ENCODE assay signal across 8 mouse cellular contexts in genomic region chr16:13448706-13449090, GRCm38 (mm10).
A peak's percentile ranks its signal among the peaks of the same experiment; 100 is the strongest.
DNase-seq lines count a peak whose midpoint lies in the region; ATAC-seq and TF ChIP-seq lines count a peak whose summit lies in the region.

No protein-coding gene starts in this region.

- peak overlapping the region; percentile 83 for H3K4me3 ChIP-seq in heart, embryonic 11.5 days (ENCODE audit: low read depth, low read length)
- H3K4me3 ChIP-seq in ES-Bruce4 (ENCODE audit: low read depth, low read length) = peak overlapping the region; percentile 65
- H3K4me3 ChIP-seq in forebrain, embryonic 15.5 days = peak overlapping the region; percentile 66
- peak overlapping the region; percentile 61 to 62 for H3K4me3 ChIP-seq in liver, embryonic 14.5 days (ENCODE audit: insufficient read depth in 1 of 2, low read depth in 2 of 2, low read length in 2 of 2)

- H3K9me3 ChIP-seq in heart, embryonic 11.5 days (replicated peaks; ENCODE audit: control insufficient read depth, low read length) = no peaks in the 10 kb centered on the region
- no peaks in the 10 kb centered on the region for H3K9me3 ChIP-seq in ES-Bruce4 (replicated peaks; ENCODE audit: control insufficient read depth, insufficient read depth, low read length, poor library complexity, severe bottlenecking)
- no peaks in the 10 kb centered on the region for H3K9me3 ChIP-seq in forebrain, embryonic 15.5 days
- H3K9me3 ChIP-seq in liver, embryonic 14.5 days (ENCODE audit: control insufficient read depth, low read length) = no peaks in the 10 kb centered on the region

- no peak for DNase-seq in heart, postnatal 4 days
- DNase-seq in liver, embryonic 14.5 days (ENCODE audit: low read depth in 3 of 3, low spot score in 3 of 3) = no peak
- no peak for DNase-seq in c-Kit-positive CD71-positive TER-119-positive erythroid progenitor cells, embryonic 14.5 days (ENCODE audit: low spot score)
- no peak for DNase-seq in gastrocnemius, postnatal 36 days

- whole genome bisulfite sequencing in heart, embryonic 11.5 days (ENCODE audit: insufficient replicate concordance) = 11% methylated on average over 8 of the region's 8 CpGs
- 10% methylated on average over 8 of the region's 8 CpGs for WGBS in forebrain, embryonic 15.5 days
- WGBS in liver, embryonic 14.5 days (ENCODE audit: insufficient replicate concordance) = 7% methylated on average over 8 of the region's 8 CpGs

- no peaks in the 10 kb centered on the region for H3K36me3 ChIP-seq in heart, embryonic 11.5 days (ENCODE audit: control insufficient read depth, insufficient read depth, low read length)
- no peaks in the 10 kb centered on the region for H3K36me3 ChIP-seq in ES-Bruce4 (ENCODE audit: control insufficient read depth, insufficient read depth, low read length, poor library complexity, severe bottlenecking)
- H3K36me3 ChIP-seq in forebrain, embryonic 15.5 days = no peaks in the 10 kb centered on the region
- no peaks in the 10 kb centered on the region for H3K36me3 ChIP-seq in liver, embryonic 14.5 days (replicated peaks; ENCODE audit: control insufficient read depth, insufficient read depth, low read depth)

- H3K27me3 ChIP-seq in heart, embryonic 11.5 days (ENCODE audit: control insufficient read depth, insufficient read depth, low read length) = peaks cover 16% of the 10 kb centered on the region
- peaks cover 7% of the 10 kb centered on the region; the same call in 1 of the 2 replicates for H3K27me3 ChIP-seq in ES-Bruce4 (ENCODE audit: control insufficient read depth, insufficient read depth, low read length, poor library complexity, severe bottlenecking)
- H3K27me3 ChIP-seq in forebrain, embryonic 15.5 days = peaks cover 43% of the 10 kb centered on the region
- peaks cover 16% of the 10 kb centered on the region; the same call in 1 of the 2 replicates for H3K27me3 ChIP-seq in liver, embryonic 14.5 days (ENCODE audit: control insufficient read depth, insufficient read depth, low read length)

- no peak for ATAC-seq in heart, embryonic 11.5 days (replicated peaks; ENCODE audit: insufficient number of reproducible peaks, low FRiP score, low TSS enrichment)
- no peak for ATAC-seq in forebrain, embryonic 15.5 days (replicated peaks)
- no peak; the same call in 1 of the 2 replicates for ATAC-seq in liver, embryonic 14.5 days (ENCODE audit: insufficient read depth)
- no peak for ATAC-seq in monocyte, adult 5-6 weeks (replicated peaks; ENCODE audit: insufficient number of reproducible peaks, low FRiP score, low TSS enrichment, poor library complexity, severe bottlenecking)

- peak overlapping the region; percentile 98 for H3K4me2 ChIP-seq in heart, embryonic 11.5 days
- peak overlapping the region; percentile 98 for H3K4me2 ChIP-seq in forebrain, embryonic 15.5 days (replicated peaks)
- peak overlapping the region; percentile 98 for H3K4me2 ChIP-seq in liver, embryonic 14.5 days (ENCODE audit: low read depth)

- H3K27ac ChIP-seq in heart, embryonic 11.5 days (ENCODE audit: low read depth, low read length) = no peak overlapping the region; the same call in 1 of the 2 replicates
- H3K27ac ChIP-seq in ES-Bruce4 (ENCODE audit: insufficient read depth, low read length) = no peak overlapping the region
- H3K27ac ChIP-seq in forebrain, embryonic 15.5 days (replicated peaks) = no peak overlapping the region
- H3K27ac ChIP-seq in liver, embryonic 14.5 days = no peak overlapping the region

- TF ChIP-seq POLR2A in ES-Bruce4 (IDR thresholded peaks at IDR 0.05; ENCODE audit: insufficient read depth, low read length) = no peak

- H3K9ac ChIP-seq in heart, embryonic 11.5 days (ENCODE audit: low read depth, low read length) = peak overlapping the region; percentile 80
- peak overlapping the region; percentile 59 for H3K9ac ChIP-seq in ES-Bruce4 (ENCODE audit: low read depth, poor library complexity, severe bottlenecking)
- H3K9ac ChIP-seq in forebrain, embryonic 15.5 days (replicated peaks) = 0 out of 2 replicates have a peak overlapping the region, but pooled peaks have one; percentile 64
- peak overlapping the region; percentile 37 for H3K9ac ChIP-seq in liver, embryonic 14.5 days (replicated peaks)

- H3K4me1 ChIP-seq in heart, embryonic 11.5 days (ENCODE audit: control insufficient read depth, insufficient read depth, low read length) = peaks cover 3% of the 10 kb centered on the region; the same call in 1 of the 2 replicates
- no peaks in the 10 kb centered on the region for H3K4me1 ChIP-seq in ES-Bruce4 (ENCODE audit: control insufficient read depth, insufficient read depth, low read length)
- H3K4me1 ChIP-seq in forebrain, embryonic 15.5 days = peaks cover 55% of the 10 kb centered on the region
- peaks cover 11 to 16% of the 10 kb centered on the region in 2 experiments; a peak in 3 of 4 replicates for H3K4me1 ChIP-seq in liver, embryonic 14.5 days (replicated peaks; ENCODE audit: control insufficient read depth in 2 of 2, insufficient read depth in 2 of 2, low read length in 1 of 2)

- no peak for TF ChIP-seq EP300 in ES-Bruce4 (IDR thresholded peaks at IDR 0.05; ENCODE audit: insufficient read depth, low read depth, low read length)
- TF ChIP-seq EP300 in liver, embryonic 14.5 days (IDR thresholded peaks at IDR 0.05; ENCODE audit: low read depth) = no peak

- intact Hi-C loops in gastrocnemius, postnatal 36 days (cut with DNase I) = loop anchor here (5.0 kb wide), 2 partner anchors 84 to 134 kb away; no protein-coding TSS in a partner anchor

- TF ChIP-seq CTCF in ES-Bruce4 (IDR thresholded peaks at IDR 0.05; ENCODE audit: low read depth, low read length) = no peak
- TF ChIP-seq CTCF in liver, embryonic 14.5 days (IDR thresholded peaks at IDR 0.05; ENCODE audit: low read depth) = no peak
